Mouse (Mus musculus): ENCODE measurements around the gene Txnrd1.

Txnrd1 gene

GRCm38 (mm10) chr10:82910198-82910597, 76.4 kb downstream of the Txnrd1 start:
- in situ Hi-C loops (cut with MseI, MboI) = loop anchor here (10.0 to 25.0 kb wide), 3 partner anchors 275 to 602 kb away; no protein-coding TSS in a partner anchor

DNA sequence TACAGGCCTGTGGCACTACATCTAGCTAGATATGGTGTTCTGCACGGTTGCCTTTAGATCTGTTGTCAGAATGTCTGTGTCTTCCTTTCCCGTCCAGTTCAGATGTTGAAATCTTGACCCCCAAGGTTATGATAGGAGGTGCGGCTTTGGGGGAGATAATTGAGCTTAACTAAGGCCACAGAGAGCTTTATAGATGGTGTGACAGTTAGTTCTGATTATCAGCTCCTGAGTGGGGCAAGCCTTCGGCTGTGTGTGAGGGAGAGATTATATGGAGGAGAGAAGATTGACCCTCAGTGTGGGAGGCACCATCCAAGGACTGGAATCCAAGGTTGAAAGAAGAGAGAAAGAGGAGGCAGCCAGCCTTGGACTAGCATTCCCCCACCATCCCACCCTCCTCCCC, 79.5 kb downstream of the Txnrd1 start:
- in situ Hi-C loops (cut with MseI, MboI) = loop anchor here (10.0 to 25.0 kb wide), 3 partner anchors 272 to 599 kb away; no protein-coding TSS in a partner anchor

DNA sequence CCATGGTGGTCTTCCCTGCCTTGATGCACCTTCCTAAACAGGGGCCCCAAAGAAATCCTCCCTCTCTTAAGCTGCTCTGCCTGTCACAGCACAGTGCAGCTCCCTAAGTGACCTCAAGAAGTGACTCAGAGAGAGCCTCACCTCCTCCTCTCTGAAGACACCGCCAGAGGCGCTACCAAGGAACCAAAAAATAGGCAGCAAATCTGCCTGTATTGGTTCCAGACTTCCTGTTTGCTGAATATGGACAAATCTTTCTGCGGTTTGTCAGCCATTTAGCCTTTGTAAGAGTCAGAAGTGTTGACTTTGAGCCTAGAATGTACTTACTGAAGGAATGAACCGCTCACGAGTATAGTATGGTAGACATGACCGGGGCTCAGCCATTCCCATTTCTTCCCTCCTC, 80.0 kb downstream of the Txnrd1 start:
- in situ Hi-C loops (cut with MseI, MboI) = loop anchor here (10.0 to 25.0 kb wide), 3 partner anchors 271 to 599 kb away; no protein-coding TSS in a partner anchor

GRCm38 (mm10) chr10:82918675-82919074, 84.9 kb downstream of the Txnrd1 start:
- in situ Hi-C loops (cut with MseI, MboI) = loop anchor here (10.0 to 25.0 kb wide), 3 partner anchors 266 to 594 kb away; no protein-coding TSS in a partner anchor

DNA sequence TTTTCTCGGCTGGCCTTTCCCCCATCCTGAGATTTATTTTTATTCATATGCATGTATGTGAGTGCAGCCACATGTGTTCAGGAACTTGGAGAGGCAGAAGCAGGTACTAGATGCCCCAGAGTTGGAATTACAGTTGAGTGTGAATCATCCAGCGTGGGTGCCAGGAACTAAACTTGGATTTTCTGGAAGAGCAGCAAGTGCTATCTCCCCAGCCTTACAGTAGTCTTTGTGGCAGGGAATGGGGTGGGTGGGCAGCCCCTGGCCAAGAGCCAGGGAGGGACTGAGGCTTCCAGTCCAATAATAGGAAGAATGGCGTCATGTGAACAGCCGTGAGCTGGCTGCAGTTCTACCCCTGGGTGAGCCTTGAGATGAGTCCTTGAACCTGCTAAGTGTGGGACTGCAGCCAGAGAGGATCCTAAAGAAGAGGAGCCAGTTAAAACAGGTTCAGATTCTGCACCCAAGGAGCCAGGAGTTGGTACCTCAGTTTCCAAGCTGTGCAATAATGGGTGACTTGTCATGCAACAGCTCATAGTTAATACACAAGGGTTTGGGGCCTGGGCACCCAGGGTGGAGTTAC, 85.7 kb downstream of the Txnrd1 start:
- in situ Hi-C loops (cut with MseI, MboI) = loop anchor here (10.0 to 25.0 kb wide), 3 partner anchors 265 to 593 kb away; no protein-coding TSS in a partner anchor

- in situ Hi-C loops (cut with MseI, MboI) = loop anchor here in 1 of 2 experiments (25.0 kb wide), 1 partner anchor 589 kb away; no protein-coding TSS in a partner anchor
Measured at GRCm38 (mm10) chr10:82923547-82923946, 89.8 kb downstream of the Txnrd1 start.

DNA sequence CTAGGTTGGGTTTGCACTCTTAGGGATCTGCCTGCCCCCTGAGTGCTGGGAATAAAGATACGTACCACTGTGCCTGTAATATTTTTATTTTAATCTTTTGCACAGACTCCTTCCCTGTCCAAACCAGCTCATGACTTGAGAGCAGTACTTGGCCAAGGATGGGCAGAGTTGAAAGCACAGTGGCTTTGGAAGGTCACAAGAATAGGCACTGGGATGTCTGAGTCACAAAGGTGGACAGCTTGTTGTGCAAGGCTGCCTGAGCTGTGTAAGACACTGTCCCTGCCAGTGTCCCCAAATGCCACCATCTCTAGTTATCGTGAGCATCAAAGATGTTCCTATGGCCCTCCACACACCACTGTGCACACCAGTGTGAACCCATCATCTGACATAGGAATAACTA, 91.0 kb downstream of the Txnrd1 start:
- in situ Hi-C loops (cut with MseI, MboI) = loop anchor here in 1 of 2 experiments (25.0 kb wide), 1 partner anchor 588 kb away; no protein-coding TSS in a partner anchor

GRCm38 (mm10) chr10:82925624-82926023, 91.9 kb downstream of the Txnrd1 start:
- in situ Hi-C loops (cut with MseI, MboI) = no loop called here

- in situ Hi-C loops (cut with MseI, MboI) = no loop called here
Measured at GRCm38 (mm10) chr10:82935018-82935633, 101.4 kb downstream of the Txnrd1 start.

GRCm38 (mm10) chr10:82935774-82936173, 102.0 kb downstream of the Txnrd1 start:
- in situ Hi-C loops (cut with MseI, MboI) = no loop called here

Data from mouse trophoblast stem cell (cell line).